Mouse (Mus musculus) liver, postnatal 0 days (tissue): ENCODE results near the gene Trmt1.

Source experiments
- CTCF ChIP-seq: sonication (generic); IDR thresholded peaks from 2 replicates; pipeline ENCODE4 v1.5.1; 2016; ENCODE audit warnings: antibody characterized with exemption, low read depth
- EP300 ChIP-seq: IDR thresholded peaks from 2 replicates; pipeline ENCODE4 v1.6.1; 2016; ENCODE audit warnings: antibody characterized with exemption, low read depth, mild to moderate bottlenecking

- peak; percentile 82 for TF ChIP-seq CTCF
- peak; percentile 48; the same call in 1 of the 2 replicates for TF ChIP-seq EP300
Observed at GRCm38 (mm10) chr8:84722850-84723570, 36.9 kb downstream of the Trmt1 start, which contains the start of gene G430095P16Rik.
